Mouse (Mus musculus): Measurements from ENCODE around the gene Prkaa2. TPM values are rescaled to one million over a fixed set of nuclear protein-coding genes. Genes with fewer than 3 reads are reported as not detected.
"Not testable (repeated sequence)": the region's sequence is repeated elsewhere in the genome, so short reads cannot be mapped to it uniquely, and the experiment has no call there.

The Prkaa2 gene
- total RNA-seq, 2 experiments from 2014 or later, result 88.8 to 96.3 TPM

DNA sequence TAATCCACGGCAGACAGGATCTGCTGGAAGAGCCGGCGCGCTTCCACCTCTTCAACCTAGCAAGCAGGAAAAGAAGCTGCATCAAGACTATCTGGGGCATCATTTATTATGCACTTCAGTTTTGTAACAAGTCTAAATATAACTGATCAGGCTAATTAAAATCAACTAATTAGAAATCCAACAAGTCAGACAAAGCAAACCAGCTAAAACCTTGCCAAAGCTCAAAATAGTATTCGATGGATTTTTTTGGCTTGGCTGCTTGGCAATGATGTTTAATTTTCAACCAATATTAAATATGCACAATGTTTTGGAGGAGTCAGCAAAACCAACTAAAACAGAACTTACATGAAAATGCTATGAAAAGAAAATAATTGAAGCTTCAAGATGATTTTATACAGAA is 58.4 kb downstream of the Prkaa2 start:
- DNase-seq, result no peak
- intact Hi-C loops (cut with DNase I; ENCODE audit: low total_unique reads), result no loop called here

DNA sequence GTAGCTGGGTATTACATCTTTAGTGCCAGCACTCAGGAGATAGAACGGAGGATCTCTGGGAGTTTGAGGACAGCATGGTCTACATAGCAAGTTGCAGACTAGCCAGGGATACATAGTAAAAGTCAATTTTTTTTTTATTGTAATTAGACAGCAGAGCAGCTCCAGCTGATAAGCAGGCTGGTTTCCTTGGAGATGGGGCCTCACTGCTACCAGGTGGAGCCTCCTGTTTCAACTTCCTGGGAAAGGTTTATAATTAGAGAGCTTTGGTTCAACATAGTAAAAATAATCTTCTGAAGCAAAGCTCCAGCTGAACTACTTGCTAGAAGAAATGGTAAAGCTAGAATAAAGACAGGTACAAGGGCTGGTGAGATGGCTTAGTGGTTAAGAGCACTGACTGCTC is 59.6 kb downstream of the Prkaa2 start:
- intact Hi-C loops (cut with DNase I; ENCODE audit: low total_unique reads), result no loop called here
- no peak for DNase-seq

DNA sequence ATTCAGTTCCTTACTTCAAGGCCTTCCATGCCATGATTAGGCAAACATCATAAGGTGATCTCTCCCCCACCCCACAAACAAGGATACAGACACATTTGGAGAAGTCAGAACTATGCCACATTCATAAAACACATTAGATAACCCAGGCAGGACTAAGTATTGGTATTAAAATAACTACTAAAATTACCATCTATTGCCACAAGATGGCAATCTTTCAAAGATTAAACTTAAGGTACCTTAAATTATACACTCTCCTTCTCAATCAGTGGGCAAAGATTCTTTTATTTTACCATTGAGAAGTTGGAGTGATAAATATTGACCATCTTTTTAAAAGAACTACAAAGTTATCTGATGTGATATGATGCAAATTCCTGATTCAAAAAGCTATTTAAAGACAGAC is 75.4 kb downstream of the Prkaa2 start:
- intact Hi-C loops (cut with DNase I; ENCODE audit: low total_unique reads), result no loop called here
- no peak for DNase-seq

DNA sequence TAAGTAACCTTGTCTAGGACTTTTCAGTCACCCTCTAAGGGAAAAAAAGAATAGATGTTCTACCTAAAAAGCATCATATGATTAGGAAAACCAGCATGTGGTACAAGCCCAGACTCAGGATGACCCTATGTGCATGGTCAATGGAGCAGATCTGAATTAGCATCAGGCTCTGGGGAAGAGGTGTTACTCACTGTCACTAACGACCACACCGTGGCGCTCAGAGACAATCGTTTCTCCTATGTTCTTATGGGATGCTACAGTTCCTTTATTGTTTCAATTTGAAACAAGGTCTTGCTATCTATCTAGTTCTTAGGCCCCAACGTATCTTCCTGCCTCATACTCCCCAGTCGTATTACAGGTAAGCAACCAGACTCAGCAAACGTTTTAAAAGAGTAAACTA is 76.5 kb downstream of the Prkaa2 start:
- intact Hi-C loops (cut with DNase I; ENCODE audit: low total_unique reads), result no loop called here
- DNase-seq, result no peak

DNA sequence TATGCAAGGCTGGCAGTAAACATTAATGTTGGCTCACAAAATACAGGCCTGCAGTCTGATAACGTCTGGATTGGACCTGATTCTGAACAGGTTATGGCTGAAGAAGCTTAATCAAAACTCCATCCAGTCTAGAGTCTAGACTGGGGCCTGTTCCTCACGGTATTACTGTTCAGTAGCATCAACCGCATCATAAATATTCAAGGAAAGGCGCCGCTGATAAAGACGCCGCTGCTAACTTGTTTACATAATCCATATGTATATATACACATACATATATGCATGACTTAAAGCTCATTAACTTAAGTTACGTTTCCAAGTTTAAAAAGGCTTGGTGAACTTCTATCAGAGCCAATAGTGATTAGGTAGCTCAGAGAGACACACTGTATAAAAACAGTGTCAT is 78.6 kb downstream of the Prkaa2 start:
- intact Hi-C loops (cut with DNase I; ENCODE audit: low total_unique reads), result no loop called here
- DNase-seq, result no peak

DNA sequence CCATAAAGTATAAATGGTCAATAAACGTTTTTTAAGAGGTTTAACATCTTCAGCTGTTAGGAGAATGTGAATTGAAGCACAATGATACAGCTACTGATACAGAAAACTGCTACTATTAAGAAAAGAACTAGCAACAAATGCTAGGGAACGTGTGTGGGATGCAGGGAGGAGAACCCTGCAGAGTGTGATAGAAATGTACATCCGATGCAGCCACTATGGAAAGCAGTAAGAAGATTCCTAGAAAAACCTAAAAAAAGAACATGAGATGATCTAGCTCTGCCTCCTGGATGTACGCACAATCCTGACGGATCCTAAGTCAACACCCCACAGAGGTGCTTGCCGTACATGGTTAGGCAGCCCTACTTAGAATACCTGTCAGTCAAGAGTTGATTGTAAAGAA is 82.4 kb downstream of the Prkaa2 start:
- no peak for DNase-seq

DNA sequence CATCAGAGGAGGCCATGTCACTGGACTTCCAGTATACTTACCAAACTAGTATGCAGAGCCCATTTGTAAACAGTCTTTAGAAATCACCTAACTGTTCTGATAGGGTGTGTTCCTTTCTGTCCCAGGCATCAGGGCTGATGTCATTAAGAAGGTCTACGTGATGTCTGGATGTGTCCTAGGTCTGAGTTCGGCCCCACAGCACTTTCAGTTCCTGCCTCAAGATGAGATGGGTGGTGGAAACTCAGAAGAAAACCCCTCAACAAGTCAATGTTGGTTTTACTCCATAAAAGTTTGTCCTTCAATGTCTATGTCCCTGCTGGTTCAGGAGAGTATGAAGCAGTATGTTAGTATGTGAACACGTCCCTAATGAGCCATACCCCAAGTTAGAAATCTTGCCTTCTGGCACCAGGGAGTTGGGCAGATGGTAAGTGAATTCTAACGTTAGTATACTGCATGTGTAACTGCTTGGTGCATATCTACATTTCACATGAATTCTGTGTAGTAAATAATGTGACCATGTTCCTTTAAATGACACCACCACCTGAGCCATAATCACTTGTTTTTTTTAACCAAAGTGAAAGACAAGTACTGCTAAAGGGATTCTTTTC is 93.6 kb downstream of the Prkaa2 start:
- DNase-seq, result no peak
- intact Hi-C loops (cut with DNase I; ENCODE audit: low total_unique reads), result no loop called here

More for the DNA sequence above, 82.4 kb downstream of the Prkaa2 start:
- intact Hi-C loops (cut with DNase I; ENCODE audit: low total_unique reads), result no loop called here

DNA sequence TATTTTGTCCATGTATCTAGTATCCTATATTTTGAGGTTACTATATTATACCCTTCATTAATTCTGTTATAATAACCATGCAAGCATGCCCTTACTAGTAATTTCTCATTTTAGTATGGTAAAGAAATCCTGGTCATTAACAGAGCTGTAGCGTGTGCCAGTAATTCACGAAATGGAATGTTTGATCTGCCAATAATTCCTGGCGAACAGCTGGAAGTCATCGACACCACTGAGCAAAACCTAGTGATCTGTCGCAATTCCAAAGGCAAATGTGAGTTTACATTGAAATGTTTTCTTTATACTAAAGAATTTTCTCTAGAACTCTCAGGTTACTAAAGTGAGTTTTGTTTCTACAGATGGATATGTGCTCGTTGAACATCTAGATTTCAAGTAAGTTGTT is 94.2 kb downstream of the Prkaa2 start:
- intact Hi-C loops (cut with DNase I; ENCODE audit: low total_unique reads), result no loop called here
- DNase-seq, result no peak

DNA sequence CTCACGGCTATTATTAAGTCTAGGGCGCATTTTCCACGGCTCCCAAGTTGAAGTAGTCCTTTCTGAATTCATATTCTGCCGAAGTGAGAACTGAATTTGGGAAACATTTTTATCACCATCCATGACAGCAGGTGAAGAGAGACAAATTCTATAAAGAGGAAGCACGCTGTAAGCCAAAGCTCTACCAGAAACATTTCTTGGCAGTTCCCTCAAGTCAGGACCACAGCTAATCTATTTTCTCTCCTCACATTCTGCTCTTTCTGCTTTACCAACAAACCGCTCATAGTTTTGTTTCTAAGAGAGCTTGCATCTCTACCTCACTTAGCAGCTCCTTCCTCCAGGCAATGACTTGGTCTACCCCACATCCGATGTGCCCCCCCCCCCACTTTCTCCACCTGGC is 96.0 kb downstream of the Prkaa2 start:
- DNase-seq, result no peak
- intact Hi-C loops (cut with DNase I; ENCODE audit: low total_unique reads), result no loop called here

DNA sequence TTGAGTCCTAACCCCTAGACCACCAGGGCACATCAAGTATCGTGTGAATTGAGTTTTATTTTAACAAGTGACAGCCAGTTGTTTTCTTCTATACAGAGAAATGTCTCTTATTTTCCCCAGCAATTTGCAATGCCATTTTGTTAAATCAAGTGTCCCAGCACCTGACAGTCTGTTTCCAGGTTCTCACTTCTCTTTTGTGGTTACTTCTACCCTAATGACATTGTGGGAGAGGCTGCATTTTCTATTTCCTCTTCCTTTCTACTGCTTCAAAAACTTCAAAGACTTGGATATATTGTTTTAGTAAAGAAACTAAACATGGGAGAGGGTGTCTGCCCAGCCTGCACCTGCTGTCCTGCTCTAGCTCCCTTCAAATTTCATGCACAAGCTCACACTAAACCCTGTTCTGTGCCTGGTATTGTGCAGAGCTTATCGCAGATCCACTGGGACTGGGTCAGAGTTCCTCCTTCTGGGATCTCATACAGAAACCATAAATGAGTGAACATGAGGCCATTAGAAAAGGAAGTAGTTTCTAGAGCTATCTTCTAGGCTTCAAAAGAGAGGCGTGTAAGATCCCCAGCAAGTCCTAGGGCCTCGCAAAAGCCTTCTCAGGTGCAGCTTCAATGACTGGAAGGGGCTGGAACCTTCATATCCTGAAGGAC is 102.2 kb downstream of the Prkaa2 start:
- no peak for DNase-seq
- intact Hi-C loops (cut with DNase I; ENCODE audit: low total_unique reads), result loop anchor here (10.0 kb wide), 1 partner anchor 93 kb away; the partner anchor contains the start of gene Fyb2

DNA sequence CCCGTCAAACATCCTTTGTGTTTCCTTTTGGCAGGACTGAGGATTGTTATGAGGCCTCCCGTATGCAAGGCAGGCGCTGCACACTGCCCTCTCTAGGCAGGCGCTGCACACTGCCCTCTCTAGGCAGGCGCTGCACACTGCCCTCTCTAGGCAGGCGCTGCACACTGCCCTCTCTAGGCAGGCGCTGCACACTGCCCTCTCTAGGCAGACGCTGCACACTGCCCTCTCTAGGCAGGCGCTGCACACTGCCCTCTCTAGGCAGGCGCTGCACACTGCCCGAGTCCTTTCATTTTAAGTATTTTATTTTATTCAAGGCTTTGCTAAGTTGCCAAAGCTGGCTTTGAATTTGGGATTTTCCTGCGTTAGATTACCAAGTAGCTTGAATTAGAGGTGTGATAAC is 105.0 kb downstream of the Prkaa2 start:
- not testable (repeated sequence) for DNase-seq
- intact Hi-C loops (cut with DNase I; ENCODE audit: low total_unique reads), result loop anchor here (10.0 kb wide), 1 partner anchor 90 kb away; the partner anchor contains the start of gene Fyb2

DNA sequence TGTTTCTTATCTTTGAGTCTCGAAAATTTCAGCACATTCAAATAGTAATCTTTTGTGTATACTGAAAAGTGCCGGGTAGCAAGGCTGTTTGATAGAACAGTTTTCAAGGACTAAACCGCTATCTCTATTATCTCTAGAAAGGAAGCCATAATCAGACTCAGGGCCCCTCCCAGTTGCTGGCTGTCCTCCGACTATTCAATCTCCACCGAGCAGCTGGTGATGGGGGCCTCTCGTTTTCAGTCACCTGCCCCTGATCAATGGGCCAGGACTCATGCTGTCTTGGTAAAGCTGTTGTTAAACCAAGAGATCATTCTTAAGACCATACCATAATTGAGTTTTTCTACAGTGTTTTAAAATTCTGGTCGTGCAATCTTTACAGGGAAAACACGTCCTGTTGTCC is 105.6 kb downstream of the Prkaa2 start:
- intact Hi-C loops (cut with DNase I; ENCODE audit: low total_unique reads), result loop anchor here (10.0 kb wide), 1 partner anchor 89 kb away; the partner anchor contains the start of gene Fyb2

DNA sequence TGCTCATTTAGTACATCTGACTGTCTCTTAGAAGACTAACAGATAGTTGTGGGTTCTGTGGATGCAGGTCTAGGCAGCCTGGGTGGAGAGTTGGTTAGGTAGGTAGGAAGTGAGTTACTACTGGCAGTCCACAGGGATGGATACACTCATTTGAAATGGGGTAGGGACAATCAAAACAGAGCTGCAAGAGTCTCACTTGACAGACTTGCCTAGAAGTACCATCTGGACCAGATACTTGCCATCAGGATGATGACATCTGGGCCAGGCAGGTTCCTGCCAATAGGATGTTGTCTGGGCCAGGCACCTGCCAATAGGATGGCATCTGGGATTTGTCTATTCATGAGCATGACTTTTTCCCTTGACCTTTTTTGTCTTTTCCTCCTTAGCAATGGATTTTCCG is 108.0 kb downstream of the Prkaa2 start:
- intact Hi-C loops (cut with DNase I; ENCODE audit: low total_unique reads), result loop anchor here (10.0 kb wide), 1 partner anchor 87 kb away; the partner anchor contains the start of gene Fyb2
- DNase-seq, result no peak

More for the DNA sequence above, 105.6 kb downstream of the Prkaa2 start:
- DNase-seq, result no peak

DNA sequence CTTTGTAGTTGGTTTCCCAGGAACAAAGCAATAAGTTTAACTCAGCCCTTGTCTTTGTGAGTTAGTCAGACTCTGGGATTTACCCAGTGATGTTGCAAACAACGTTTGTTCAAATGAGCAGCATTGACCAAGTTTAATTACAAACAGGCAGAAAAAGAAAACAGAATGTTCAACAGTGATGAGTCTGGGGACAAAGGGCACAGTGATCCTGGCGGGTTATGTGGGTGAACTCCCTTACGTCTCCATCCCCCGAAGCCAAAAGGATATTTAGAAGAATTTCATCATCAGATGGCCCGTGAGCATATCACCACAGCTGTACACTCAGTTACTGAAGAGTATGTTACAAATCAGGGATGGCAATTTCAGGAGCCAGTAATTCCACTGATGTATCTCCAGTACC is 110.0 kb downstream of the Prkaa2 start:
- intact Hi-C loops (cut with DNase I; ENCODE audit: low total_unique reads), result loop anchor here (10.0 kb wide), 1 partner anchor 85 kb away; the partner anchor contains the start of gene Fyb2

DNA sequence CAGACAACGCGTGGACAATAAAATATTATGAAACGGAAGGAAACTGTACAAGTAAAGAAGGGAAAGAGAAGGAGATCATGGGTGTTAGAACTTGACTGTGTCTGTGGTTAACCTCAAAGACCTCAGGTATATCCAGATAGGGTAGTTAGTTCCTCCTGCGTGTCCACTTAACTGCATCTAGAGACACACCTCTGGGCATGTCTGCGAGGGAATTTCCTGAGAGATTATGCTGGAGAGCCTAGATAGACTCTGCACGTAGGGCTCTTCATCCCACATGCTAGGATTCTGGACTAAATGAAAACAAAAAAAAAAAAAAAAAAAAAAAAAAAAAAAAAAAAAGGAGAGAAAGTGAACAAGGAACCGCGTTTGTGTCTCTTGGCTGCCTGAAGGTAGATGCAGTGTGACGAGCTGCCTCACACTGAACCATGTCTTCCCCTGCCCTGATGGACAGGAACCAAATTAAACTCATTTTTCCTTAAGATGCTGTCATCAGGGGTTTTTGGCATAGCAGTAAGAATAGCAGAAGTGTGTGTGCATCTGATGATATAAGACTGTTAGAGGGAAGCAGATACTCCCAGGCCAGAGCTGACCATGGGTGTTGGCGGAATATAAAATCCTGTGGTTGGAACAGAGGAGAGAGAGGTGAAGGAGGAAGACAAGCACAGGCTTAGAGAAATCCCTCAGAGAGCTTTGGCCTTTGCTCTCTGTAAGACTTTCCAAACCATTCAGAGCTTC is 116.4 kb downstream of the Prkaa2 start:
- intact Hi-C loops (cut with DNase I; ENCODE audit: low total_unique reads), result no loop called here
- no peak for DNase-seq

More for the DNA sequence above, 110.0 kb downstream of the Prkaa2 start:
- no peak for DNase-seq

DNA sequence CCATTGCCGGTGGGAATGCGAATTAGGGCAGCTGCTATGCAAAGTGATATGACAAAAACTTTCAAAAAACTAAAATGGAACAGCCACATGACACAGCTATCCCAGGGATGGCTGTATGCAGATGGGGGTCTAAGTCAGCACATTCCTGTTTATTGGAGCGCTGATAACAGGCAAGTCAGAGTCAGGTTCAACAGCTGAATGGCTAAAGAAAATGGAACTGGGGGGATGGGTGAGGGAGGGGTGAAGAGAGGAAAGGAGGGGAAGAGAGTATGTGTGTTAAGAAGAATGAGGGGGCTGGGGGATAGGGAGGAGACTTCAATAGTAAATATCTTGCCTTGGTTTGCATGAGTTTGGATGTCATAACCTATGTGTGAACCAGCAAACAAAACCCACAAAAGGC is 117.4 kb downstream of the Prkaa2 start:
- DNase-seq, result no peak

DNA sequence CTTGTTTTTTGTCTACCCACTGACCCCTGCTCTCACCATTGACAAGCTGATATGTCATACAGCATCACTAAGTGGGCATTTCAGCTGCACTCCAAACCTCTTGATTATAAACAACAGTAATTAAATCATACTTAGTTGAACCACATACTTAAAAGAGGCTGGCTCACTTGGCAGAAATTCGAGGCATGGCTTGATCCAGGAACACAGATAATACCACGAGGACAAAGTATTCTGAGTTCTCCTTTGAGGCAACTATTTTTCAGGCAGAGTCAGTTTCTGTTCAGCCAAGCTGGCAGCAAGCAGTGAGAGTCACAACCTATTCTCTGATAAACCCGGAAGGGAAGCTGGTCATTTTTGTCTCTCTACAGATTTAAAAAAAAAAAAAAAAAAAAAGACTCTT is 119.0 kb downstream of the Prkaa2 start:
- no peak for DNase-seq
- intact Hi-C loops (cut with DNase I; ENCODE audit: low total_unique reads), result no loop called here

More for the DNA sequence above, 117.4 kb downstream of the Prkaa2 start:
- intact Hi-C loops (cut with DNase I; ENCODE audit: low total_unique reads), result no loop called here

DNA sequence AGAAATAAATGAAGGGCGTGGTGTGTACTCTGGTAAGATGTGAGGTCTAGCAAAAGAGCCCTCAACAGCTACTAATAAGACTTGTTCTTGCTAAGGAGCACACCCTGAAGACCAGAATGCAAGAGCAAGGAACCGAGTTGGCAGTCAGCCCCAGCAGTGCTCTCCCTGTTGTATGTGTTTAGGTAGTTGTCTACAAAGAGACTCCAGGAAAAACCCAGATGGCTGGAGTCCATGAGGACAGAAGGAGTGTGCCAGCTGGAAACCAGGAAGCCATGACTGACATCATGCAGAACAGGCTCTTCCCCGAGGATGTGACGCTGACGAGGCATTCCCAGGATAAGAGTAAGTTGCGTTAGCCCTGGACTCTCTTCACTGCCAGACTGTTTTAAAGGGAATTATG is 119.7 kb downstream of the Prkaa2 start:
- DNase-seq, result no peak
- intact Hi-C loops (cut with DNase I; ENCODE audit: low total_unique reads), result no loop called here

DNA sequence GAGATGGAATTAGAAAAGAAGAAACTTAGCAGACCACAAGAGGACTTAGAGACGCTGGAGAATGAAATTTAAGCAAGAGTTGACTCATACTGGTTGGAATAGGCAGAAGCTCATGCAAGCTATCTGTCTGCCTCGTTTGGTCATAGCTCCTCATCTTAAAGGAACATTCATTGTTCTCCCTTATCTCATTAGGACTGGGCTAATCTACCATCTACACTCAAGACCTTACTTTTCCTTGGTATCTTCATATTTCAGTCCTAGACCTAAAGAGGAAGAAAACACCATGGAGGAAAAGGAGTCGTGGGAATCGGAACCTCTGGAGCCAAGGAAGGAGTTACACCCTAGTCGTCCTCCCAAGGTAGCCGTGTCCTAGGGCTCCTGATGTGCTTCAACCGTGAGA is 121.0 kb downstream of the Prkaa2 start:
- DNase-seq, result no peak
- intact Hi-C loops (cut with DNase I; ENCODE audit: low total_unique reads), result no loop called here

DNA sequence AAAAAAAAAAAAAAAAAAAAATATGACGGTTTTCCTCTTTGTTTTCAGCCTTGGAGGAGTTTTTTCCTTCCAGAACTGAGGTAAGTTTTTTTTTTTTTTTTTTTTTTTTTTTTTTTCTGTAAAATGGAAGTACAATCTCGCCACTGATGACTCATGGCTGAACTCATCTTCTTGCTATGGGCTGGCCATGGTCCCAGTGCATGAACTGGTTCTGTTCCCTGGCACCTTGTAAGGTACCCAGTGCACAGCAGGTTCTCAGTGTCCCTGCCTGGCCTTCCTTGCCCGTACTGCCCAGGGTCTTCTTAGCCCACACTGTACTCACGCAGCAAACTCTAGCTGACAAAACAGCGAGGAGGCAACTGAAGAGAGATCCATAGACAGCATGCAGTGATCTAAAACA is 121.6 kb downstream of the Prkaa2 start:
- no peak for DNase-seq
- intact Hi-C loops (cut with DNase I; ENCODE audit: low total_unique reads), result no loop called here

DNA sequence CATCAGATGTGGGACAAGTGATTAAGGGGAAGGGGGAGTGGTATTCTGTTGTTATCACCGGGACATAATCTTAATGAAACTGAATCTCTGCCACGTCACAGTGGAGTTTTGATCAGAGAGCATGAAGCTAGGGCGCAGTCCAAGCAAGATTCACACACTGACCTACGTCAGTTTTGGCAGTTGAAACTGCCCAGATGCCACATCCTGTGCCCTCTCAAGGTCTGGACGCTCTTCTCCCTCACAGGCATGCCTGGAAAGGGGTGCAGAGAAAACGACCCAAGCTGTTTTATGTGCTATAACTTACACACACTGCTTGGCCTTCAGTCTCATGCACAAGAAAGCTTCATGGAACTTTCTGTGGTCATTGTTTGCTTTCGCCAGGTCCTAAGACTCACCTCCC is 122.1 kb downstream of the Prkaa2 start:
- intact Hi-C loops (cut with DNase I; ENCODE audit: low total_unique reads), result no loop called here
- no peak for DNase-seq
